Mouse (Mus musculus) neural tube, embryonic 12.5 days (tissue): ENCODE measurements around the gene Dnajb4. TPM values are rescaled to one million over a fixed set of nuclear protein-coding genes. Genes with fewer than 3 reads are reported as not detected.
A peak's percentile ranks its signal among the peaks of the same experiment; 100 is the strongest.
"Not testable (repeated sequence)": the region's sequence is repeated elsewhere in the genome, so short reads cannot be mapped to it uniquely, and the experiment has no call there.

Experiments used
- ATAC-seq: fragments of 200-750 bp; cut with Nextera tagmentation; 2 replicates; pipeline ENCODE4 v1.8.0; 2017; ENCODE audit warnings: low read depth, mild to moderate bottlenecking, moderate TSS enrichment, moderate library complexity; ENCODE audit not compliant: low FRiP score
- H3K27ac ChIP-seq: fragments of 300-500 bp; sonication (generic); 2 replicates; pipeline ENCODE4 v1.5.1; 2016
- H3K27me3 ChIP-seq: fragments of 300-500 bp; sonication (generic); replicated peaks from 2 replicates; pipeline ENCODE4 v1.6.1; 2016; ENCODE audit warnings: mild to moderate bottlenecking
- H3K36me3 ChIP-seq: fragments of 300-500 bp; sonication (generic); 2 replicates; pipeline ENCODE4 v1.6.1; 2016; ENCODE audit warnings: mild to moderate bottlenecking
- H3K4me1 ChIP-seq: fragments of 300-500 bp; sonication (generic); 2 replicates; pipeline ENCODE4 v1.6.1; 2016
- H3K4me2 ChIP-seq: fragments of 300-500 bp; sonication (generic); replicated peaks from 2 replicates; pipeline ENCODE4 v1.6.1; 2016; ENCODE audit warnings: mild to moderate bottlenecking
- H3K4me3 ChIP-seq: fragments of 300-500 bp; sonication (generic); 2 replicates; pipeline ENCODE4 v1.5.1; 2016
- H3K9ac ChIP-seq: fragments of 300-500 bp; sonication (generic); 2 replicates; pipeline ENCODE4 v1.6.1; 2016; ENCODE audit warnings: mild to moderate bottlenecking
- H3K9me3 ChIP-seq: fragments of 300-500 bp; sonication (generic); 2 replicates; pipeline ENCODE4 v1.6.1; 2016; ENCODE audit warnings: mild to moderate bottlenecking
- WGBS: fragments of 180-500 bp; shearing (Covaris S2); methylation state at CpG from one replicate; pipeline ENCODE4 v1.1.7; 2016; 5-methylcytosine and 5-hydroxymethylcytosine counted together
- polyA plus RNA-seq: library from polyadenylated mRNA; unstranded; fragments of >200 nt; fragmentation: Nextera tagmentation; extraction: Ambion mirVana; gene quantifications from 2 replicates; pipeline ENCODE4 v1.2.1, GENCODE M21; 2016

Gene Dnajb4
- polyA plus RNA-seq, 1 experiment from 2014 or later: 30.3 TPM

GRCm38 (mm10) chr3:152204577-152204976 lies 5.5 kb downstream of the Dnajb4 start:
- no peak overlapping the region for H3K27ac ChIP-seq
- no peaks in the 10 kb centered on the region; the same call in 1 of the 2 replicates for H3K36me3 ChIP-seq
- no peak for ATAC-seq
- no peaks in the 10 kb centered on the region for H3K9me3 ChIP-seq
- peaks cover 6% of the 10 kb centered on the region for H3K4me1 ChIP-seq
- no peak overlapping the region for H3K9ac ChIP-seq
- H3K4me2 ChIP-seq: no peak overlapping the region
- H3K27me3 ChIP-seq: no peaks in the 10 kb centered on the region
- no peak overlapping the region for H3K4me3 ChIP-seq
- WGBS: 87% methylated on average over 3 of the region's 3 CpGs

GRCm38 (mm10) chr3:152203996-152204395 lies 6.1 kb downstream of the Dnajb4 start:
- Histone ChIP-seq H3K27me3 (no peaks in the 10 kb centered on the region), H3K27ac (no peak overlapping the region), H3K4me3 (no peak overlapping the region), H3K36me3 (no peaks in the 10 kb centered on the region; the same call in 1 of the 2 replicates), H3K9me3 (no peaks in the 10 kb centered on the region), H3K4me2 (no peak overlapping the region), H3K9ac (no peak overlapping the region), H3K4me1 (peaks cover 6% of the 10 kb centered on the region)
- no peak for ATAC-seq
- WGBS: 63% methylated on average over 3 of the region's 3 CpGs

- Histone ChIP-seq H3K4me2 (no peak overlapping the region), H3K9me3 (no peaks in the 10 kb centered on the region), H3K27ac (no peak overlapping the region), H3K27me3 (no peaks in the 10 kb centered on the region), H3K4me1 (peaks cover 2% of the 10 kb centered on the region), H3K4me3 (no peak overlapping the region), H3K9ac (no peak overlapping the region), H3K36me3 (no peaks in the 10 kb centered on the region; the same call in 1 of the 2 replicates)
- WGBS: 90% methylated on average over 6 of the region's 6 CpGs
- no peak for ATAC-seq
Measured at GRCm38 (mm10) chr3:152203411-152203810, 6.7 kb downstream of the Dnajb4 start.

GRCm38 (mm10) chr3:152202942-152203341 lies 7.2 kb downstream of the Dnajb4 start:
- Histone ChIP-seq H3K27ac (no peak overlapping the region), H3K4me1 (no peaks in the 10 kb centered on the region), H3K4me3 (no peak overlapping the region), H3K9me3 (no peaks in the 10 kb centered on the region), H3K4me2 (no peak overlapping the region), H3K36me3 (no peaks in the 10 kb centered on the region; the same call in 1 of the 2 replicates), H3K27me3 (no peaks in the 10 kb centered on the region), H3K9ac (no peak overlapping the region)
- ATAC-seq: no peak

- Histone ChIP-seq H3K9ac (no peak overlapping the region), H3K36me3 (no peaks in the 10 kb centered on the region), H3K4me1 (no peaks in the 10 kb centered on the region), H3K27ac (no peak overlapping the region), H3K4me2 (no peak overlapping the region), H3K9me3 (no peaks in the 10 kb centered on the region), H3K4me3 (no peak overlapping the region), H3K27me3 (no peaks in the 10 kb centered on the region)
- no peak for ATAC-seq
- WGBS: 81% methylated on average over 2 of the region's 2 CpGs
Measured at GRCm38 (mm10) chr3:152201651-152202050, 8.5 kb downstream of the Dnajb4 start.

- no peaks in the 10 kb centered on the region for H3K4me1 ChIP-seq
- no peaks in the 10 kb centered on the region for H3K9me3 ChIP-seq
- WGBS: 94% methylated on average over 3 of the region's 3 CpGs
- H3K27me3 ChIP-seq: no peaks in the 10 kb centered on the region
- no peak for ATAC-seq
- no peaks in the 10 kb centered on the region for H3K36me3 ChIP-seq
- H3K4me2 ChIP-seq: no peak overlapping the region
- no peak overlapping the region for H3K27ac ChIP-seq
- no peak overlapping the region for H3K9ac ChIP-seq
- H3K4me3 ChIP-seq: no peak overlapping the region
Measured at GRCm38 (mm10) chr3:152201181-152201580, 8.9 kb downstream of the Dnajb4 start.

GRCm38 (mm10) chr3:152199125-152199524 lies 11.0 kb downstream of the Dnajb4 start:
- Histone ChIP-seq H3K36me3 (no peaks in the 10 kb centered on the region), H3K4me2 (no peak overlapping the region), H3K27me3 (no peaks in the 10 kb centered on the region), H3K27ac (no peak overlapping the region), H3K9ac (no peak overlapping the region), H3K9me3 (no peaks in the 10 kb centered on the region), H3K4me1 (no peaks in the 10 kb centered on the region), H3K4me3 (no peak overlapping the region)
- WGBS: 69% methylated on average over 3 of the region's 3 CpGs
- no peak for ATAC-seq

- not testable (repeated sequence) for H3K4me1 ChIP-seq, H3K9ac ChIP-seq, H3K36me3 ChIP-seq, H3K4me2 ChIP-seq, H3K27me3 ChIP-seq, H3K4me3 ChIP-seq, H3K27ac ChIP-seq, H3K9me3 ChIP-seq, ATAC-seq
- 32% methylated on average over 2 of the region's 2 CpGs for WGBS
Measured at GRCm38 (mm10) chr3:152197246-152197645, 12.9 kb downstream of the Dnajb4 start.

- no peaks in the 10 kb centered on the region for H3K27me3 ChIP-seq
- peaks cover 8% of the 10 kb centered on the region; the same call in 1 of the 2 replicates for H3K4me1 ChIP-seq
- H3K27ac ChIP-seq: peak overlapping the region; percentile 33; the same call in 1 of the 2 replicates
- H3K9ac ChIP-seq: peak overlapping the region; percentile 54
- no peaks in the 10 kb centered on the region for H3K9me3 ChIP-seq
- ATAC-seq: peak; percentile 96
- peak overlapping the region; percentile 38 for H3K4me3 ChIP-seq
- 2% methylated on average over 17 of the region's 17 CpGs for WGBS
- peak overlapping the region; percentile 62 for H3K4me2 ChIP-seq
- no peaks in the 10 kb centered on the region for H3K36me3 ChIP-seq
Measured at GRCm38 (mm10) chr3:152193635-152194097, 16.4 kb downstream of the Dnajb4 start.

- H3K9me3 ChIP-seq: no peaks in the 10 kb centered on the region
- H3K36me3 ChIP-seq: no peaks in the 10 kb centered on the region
- H3K27me3 ChIP-seq: no peaks in the 10 kb centered on the region
- peak overlapping the region; percentile 38 for H3K4me3 ChIP-seq
- 25% methylated on average over 7 of the region's 7 CpGs for WGBS
- H3K27ac ChIP-seq: peak overlapping the region; percentile 33; the same call in 1 of the 2 replicates
- H3K9ac ChIP-seq: peak overlapping the region; percentile 54
- ATAC-seq: no peak
- peak overlapping the region; percentile 62 for H3K4me2 ChIP-seq
- peaks cover 8% of the 10 kb centered on the region; the same call in 1 of the 2 replicates for H3K4me1 ChIP-seq
Measured at GRCm38 (mm10) chr3:152193177-152193576, 16.9 kb downstream of the Dnajb4 start.

- no peaks in the 10 kb centered on the region for H3K36me3 ChIP-seq
- peak overlapping the region; percentile 55 for H3K4me2 ChIP-seq
- no peak overlapping the region for H3K27ac ChIP-seq
- H3K9ac ChIP-seq: no peak overlapping the region
- peaks cover 8% of the 10 kb centered on the region; the same call in 1 of the 2 replicates for H3K4me1 ChIP-seq
- H3K4me3 ChIP-seq: peak overlapping the region; percentile 24
- H3K27me3 ChIP-seq: no peaks in the 10 kb centered on the region
- ATAC-seq: no peak
- 39% methylated on average over 10 of the region's 11 CpGs for WGBS
- no peaks in the 10 kb centered on the region for H3K9me3 ChIP-seq
Measured at GRCm38 (mm10) chr3:152192238-152192931, 17.7 kb downstream of the Dnajb4 start.

- no peaks in the 10 kb centered on the region for H3K36me3 ChIP-seq
- no peak overlapping the region for H3K9ac ChIP-seq
- peak overlapping the region; percentile 55 for H3K4me2 ChIP-seq
- H3K27me3 ChIP-seq: no peaks in the 10 kb centered on the region
- peaks cover 8% of the 10 kb centered on the region; the same call in 1 of the 2 replicates for H3K4me1 ChIP-seq
- no peak overlapping the region for H3K27ac ChIP-seq
- no peaks in the 10 kb centered on the region for H3K9me3 ChIP-seq
- WGBS: 31% methylated on average over 6 of the region's 6 CpGs
- H3K4me3 ChIP-seq: peak overlapping the region; percentile 24
- ATAC-seq: peak; percentile 42
Measured at GRCm38 (mm10) chr3:152191791-152192237, 18.3 kb downstream of the Dnajb4 start.
